Mouse (Mus musculus): ENCODE data around the gene Glyctk.

The Glyctk gene

GRCm38 (mm10) chr9:106158037-106158491, at the start of gene Glyctk:
Gene Glyctk, minus strand, starts transcription at chr9:106158138.
- DNase-seq (ENCODE audit: low spot score in 2 of 2) = no peak

GRCm38 (mm10) chr9:106206515-106206914, 48.6 kb upstream of the Glyctk start:
- no peak for DNase-seq (ENCODE audit: low spot score in 2 of 2)

GRCm38 (mm10) chr9:106205713-106206290, 47.9 kb upstream of the Glyctk start:
- no peak for DNase-seq (ENCODE audit: low spot score in 2 of 2)

GRCm38 (mm10) chr9:106203990-106204851, 46.3 kb upstream of the Glyctk start:
- DNase-seq (ENCODE audit: low spot score in 2 of 2) = no peak

- DNase-seq (ENCODE audit: low spot score in 2 of 2) = peak; percentile 82 to 86
Observed at GRCm38 (mm10) chr9:106202819-106203636, 45.1 kb upstream of the Glyctk start, which contains the start of gene Twf2. Gene Twf2, plus strand, starts transcription at chr9:106203108.

GRCm38 (mm10) chr9:106201895-106202294, 44.0 kb upstream of the Glyctk start:
- DNase-seq (ENCODE audit: low spot score in 2 of 2) = no peak

GRCm38 (mm10) chr9:106199535-106200272, 41.8 kb upstream of the Glyctk start, which contains the start of gene Ppm1m:
Gene Ppm1m, minus strand, starts transcription at chr9:106199746.
- no peak for DNase-seq (ENCODE audit: low spot score in 2 of 2)

GRCm38 (mm10) chr9:106198962-106199458, 41.1 kb upstream of the Glyctk start:
- DNase-seq (ENCODE audit: low spot score in 2 of 2) = no peak

GRCm38 (mm10) chr9:106197732-106198131, 39.8 kb upstream of the Glyctk start:
- no peak for DNase-seq (ENCODE audit: low spot score in 2 of 2)

GRCm38 (mm10) chr9:106197081-106197713, 39.3 kb upstream of the Glyctk start:
- DNase-seq (ENCODE audit: low spot score in 2 of 2) = no peak

GRCm38 (mm10) chr9:106195693-106196092, 37.8 kb upstream of the Glyctk start:
- no peak for DNase-seq (ENCODE audit: low spot score in 2 of 2)

- DNase-seq (ENCODE audit: low spot score in 2 of 2) = no peak
Observed at GRCm38 (mm10) chr9:106193930-106194807, 36.2 kb upstream of the Glyctk start.

GRCm38 (mm10) chr9:106192998-106193397, 35.1 kb upstream of the Glyctk start:
- peak in 1 of 2 experiments; percentile 49 for DNase-seq (ENCODE audit: low spot score in 2 of 2)

- DNase-seq (ENCODE audit: low spot score in 2 of 2) = no peak
Observed at GRCm38 (mm10) chr9:106192024-106192423, 34.1 kb upstream of the Glyctk start.

GRCm38 (mm10) chr9:106191355-106191754, 33.4 kb upstream of the Glyctk start:
- DNase-seq (ENCODE audit: low spot score in 2 of 2) = no peak

GRCm38 (mm10) chr9:106183996-106184395, 26.1 kb upstream of the Glyctk start:
- DNase-seq (ENCODE audit: low spot score in 2 of 2) = no peak

- DNase-seq (ENCODE audit: low spot score in 2 of 2) = no peak
Observed at GRCm38 (mm10) chr9:106182146-106182545, 24.2 kb upstream of the Glyctk start.

GRCm38 (mm10) chr9:106179964-106180363, 22.0 kb upstream of the Glyctk start:
- DNase-seq (ENCODE audit: low spot score in 2 of 2) = no peak

GRCm38 (mm10) chr9:106179454-106179853, 21.5 kb upstream of the Glyctk start:
- DNase-seq (ENCODE audit: low spot score in 2 of 2) = no peak

- no peak for DNase-seq (ENCODE audit: low spot score in 2 of 2)
Observed at GRCm38 (mm10) chr9:106177799-106178198, 19.9 kb upstream of the Glyctk start.

All from right cerebral cortex, adult 2 months (tissue).